9 mouse cellular contexts compared by ENCODE assay signal in the genomic region with DNA sequence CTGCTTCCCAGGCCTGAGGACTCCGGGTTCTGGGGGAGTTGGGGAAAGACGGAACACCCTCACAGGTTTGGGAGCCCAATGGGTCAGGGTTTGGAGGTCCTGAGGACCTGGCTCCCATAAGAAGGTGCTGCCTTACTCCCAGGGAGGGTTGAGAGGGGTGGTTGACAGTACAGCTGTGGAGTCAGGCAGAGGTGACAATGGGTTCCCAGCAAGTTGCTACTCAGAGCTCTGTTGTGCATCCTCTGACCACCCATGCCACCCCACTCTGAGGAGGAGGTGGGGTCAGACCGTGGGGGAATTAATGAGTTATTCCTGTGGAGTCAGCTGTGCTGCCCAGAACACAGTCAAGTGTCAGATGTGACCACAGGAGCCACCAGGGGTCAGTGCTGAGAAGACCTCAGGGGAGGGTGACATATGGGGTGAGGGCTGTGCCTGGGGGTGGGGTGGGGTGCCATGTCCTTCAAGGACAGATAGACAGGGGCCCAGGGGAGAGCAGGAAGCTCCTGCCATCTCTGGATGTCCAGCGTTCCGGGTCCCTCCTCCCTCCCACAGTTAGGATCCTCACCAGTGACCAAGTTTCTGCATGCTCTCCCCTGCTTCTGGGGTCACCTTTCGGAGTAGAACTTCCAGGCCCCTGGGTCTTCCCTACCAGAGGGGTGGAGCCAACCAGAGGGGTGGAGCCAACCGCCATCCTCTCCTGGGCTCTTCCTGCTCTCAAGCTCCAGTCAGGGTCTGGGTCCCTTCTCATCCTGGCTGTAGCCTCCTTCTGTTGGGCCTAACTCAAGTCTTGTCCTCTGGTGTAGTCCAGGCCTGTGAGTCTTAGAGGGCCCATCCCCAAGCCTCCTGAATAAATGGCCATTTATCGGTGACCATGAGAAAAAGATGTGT. TPM values are rescaled to one million over a fixed set of nuclear protein-coding genes. Genes with fewer than 3 reads are reported as not detected.
DNase-seq lines count a peak whose midpoint lies in the region; TF ChIP-seq lines count a peak whose summit lies in the region.
"Had no signal": no experiment of that assay in that cellular context is flagged by ENCODE, and none has a peak within 500 bp of the region (broad histone marks: within the 10 kb centered on the region; RNA-seq: fewer than 3 reads in every experiment).

No protein-coding gene starts in this region.

- TF ChIP-seq CTCF in heart, adult 2 months (IDR thresholded peaks at IDR 0.05), result peak; percentile 35; the same call in 1 of the 2 replicates
- no peak for TF ChIP-seq CTCF in thymus, adult 2 months (IDR thresholded peaks at IDR 0.05; ENCODE audit: borderline replicate concordance, control insufficient read depth, extremely low read depth, insufficient read depth, low read length, poor library complexity)

- DNase-seq in heart, adult 2 months, result peak in 1 of 2 experiments; percentile 33
- DNase-seq in heart, adult 8-10 months (ENCODE audit: low spot score), result no peak
- peak; percentile 50 for DNase-seq in thymus, adult 2 months
- DNase-seq in thymus, postnatal 0 days (ENCODE audit: low spot score), result no peak
- DNase-seq in liver, result peak; percentile 70
- peak; percentile 72 for DNase-seq in testis, postnatal 10 days (ENCODE audit: low spot score)
- DNase-seq in left cerebral cortex, adult 9 months (ENCODE audit: low spot score in 2 of 2), result no peak
- no peak for DNase-seq in right cerebral cortex, postnatal 14 days

- no peak for TF ChIP-seq EP300 in heart, adult 2 months (IDR thresholded peaks at IDR 0.05; ENCODE audit: insufficient read depth, low read depth, low read length)

- H3K36me3 ChIP-seq in heart, adult 2 months (ENCODE audit: control insufficient read depth, insufficient read depth, low read length), result no peaks in the 10 kb centered on the region
- H3K36me3 ChIP-seq in thymus, adult 2 months (ENCODE audit: control insufficient read depth, insufficient read depth, low read length), result no peaks in the 10 kb centered on the region
- H3K36me3 ChIP-seq: midbrain, embryonic 13.5 days had no signal

- no peaks in the 10 kb centered on the region for H3K79me2 ChIP-seq in heart, adult 2 months (replicated peaks; ENCODE audit: control insufficient read depth, insufficient read depth, low read length)

- TF ChIP-seq POLR2A in heart, adult 2 months (IDR thresholded peaks at IDR 0.05; ENCODE audit: insufficient read depth, low read depth, low read length), result no peak
- TF ChIP-seq POLR2A in thymus, adult 2 months (IDR thresholded peaks at IDR 0.05; ENCODE audit: control insufficient read depth, extremely low read depth, insufficient read depth, low read length, poor library complexity), result no peak

- WGBS in heart, adult 2 months, result 89% methylated on average over 8 of the region's 8 CpGs
- 88% methylated on average over 8 of the region's 8 CpGs for WGBS in thymus, adult 2 months

- H3K4me1 ChIP-seq in heart, adult 2 months (ENCODE audit: control insufficient read depth, insufficient read depth, low read length), result peaks cover 14% of the 10 kb centered on the region
- peaks cover 46% of the 10 kb centered on the region for H3K4me1 ChIP-seq in thymus, adult 2 months (replicated peaks; ENCODE audit: control insufficient read depth, insufficient read depth, low read length)
- H3K4me1 ChIP-seq: midbrain, embryonic 13.5 days had no signal

- peak overlapping the region; percentile 41 for H3K27ac ChIP-seq in heart, adult 2 months
- H3K27ac ChIP-seq in thymus, adult 2 months (ENCODE audit: control insufficient read depth, insufficient read depth, low read length), result no peak overlapping the region
- H3K27ac ChIP-seq: midbrain, embryonic 13.5 days had no signal

- intact Hi-C loops in heart, adult 2 months (cut with DNase I), result no loop called here

- no peak overlapping the region for H3K9ac ChIP-seq in heart, adult 2 months (ENCODE audit: low read depth, low read length)
- H3K9ac ChIP-seq: midbrain, embryonic 13.5 days had no signal

- no peaks in the 10 kb centered on the region for H3K27me3 ChIP-seq in heart, adult 2 months (ENCODE audit: control insufficient read depth, insufficient read depth, low read length)
- H3K27me3 ChIP-seq in thymus, adult 2 months (ENCODE audit: control insufficient read depth, insufficient read depth, low read length), result no peaks in the 10 kb centered on the region
- H3K27me3 ChIP-seq: midbrain, embryonic 13.5 days had no signal

- no peak overlapping the region for H3K4me3 ChIP-seq in heart, adult 2 months
- H3K4me3 ChIP-seq in thymus, adult 2 months (ENCODE audit: control insufficient read depth, insufficient read depth, low read length), result no peak overlapping the region
- H3K4me3 ChIP-seq: midbrain, embryonic 13.5 days had no signal

RNA-seq across cellular contexts. Expression of a gene that starts 13.5 kb away (rescaled TPM):
- 1 to 10 TPM; 5.9 to 7.6 TPM for total RNA-seq in heart, adult 2 months (2021)
- 10.5 and 11.8 TPM in 2 replicates for polyA plus RNA-seq in heart, adult 2 months (2012; rRNA removed)
- total RNA-seq in heart, adult 8-10 months (2022), result 1 to 10 TPM; 3.1 to 5.0 (median 4.2) TPM
- 61.7 and 63.7 TPM in 2 replicates for polyA plus RNA-seq in thymus, adult 2 months (2012; rRNA removed)
- polyA plus RNA-seq in thymus, postnatal 0 days (2015; fragmentation: Nextera tagmentation; extraction: Ambion mirVana), result 16.2 and 21.1 TPM in 2 replicates

Comparison
In these comparisons a context has a peak if more than half of its experiments do, and no peak if none do; other contexts are left out.
1. DNase-seq: peak in thymus, adult 2 months (single experiment), liver (single experiment) and testis, postnatal 10 days (single experiment); none in heart, adult 8-10 months (single experiment), thymus, postnatal 0 days (single experiment), left cerebral cortex, adult 9 months (0 of 2) and right cerebral cortex, postnatal 14 days (single experiment).